Mouse (Mus musculus): Measurements from ENCODE around the gene Pak6. TPM values are rescaled to one million over a fixed set of nuclear protein-coding genes. Genes with fewer than 3 reads are reported as not detected.

The Pak6 gene
- polyA plus RNA-seq (2015; fragmentation: Nextera tagmentation; extraction: Ambion mirVana) = 0.65 and 1.0 TPM in 2 replicates

DNA sequence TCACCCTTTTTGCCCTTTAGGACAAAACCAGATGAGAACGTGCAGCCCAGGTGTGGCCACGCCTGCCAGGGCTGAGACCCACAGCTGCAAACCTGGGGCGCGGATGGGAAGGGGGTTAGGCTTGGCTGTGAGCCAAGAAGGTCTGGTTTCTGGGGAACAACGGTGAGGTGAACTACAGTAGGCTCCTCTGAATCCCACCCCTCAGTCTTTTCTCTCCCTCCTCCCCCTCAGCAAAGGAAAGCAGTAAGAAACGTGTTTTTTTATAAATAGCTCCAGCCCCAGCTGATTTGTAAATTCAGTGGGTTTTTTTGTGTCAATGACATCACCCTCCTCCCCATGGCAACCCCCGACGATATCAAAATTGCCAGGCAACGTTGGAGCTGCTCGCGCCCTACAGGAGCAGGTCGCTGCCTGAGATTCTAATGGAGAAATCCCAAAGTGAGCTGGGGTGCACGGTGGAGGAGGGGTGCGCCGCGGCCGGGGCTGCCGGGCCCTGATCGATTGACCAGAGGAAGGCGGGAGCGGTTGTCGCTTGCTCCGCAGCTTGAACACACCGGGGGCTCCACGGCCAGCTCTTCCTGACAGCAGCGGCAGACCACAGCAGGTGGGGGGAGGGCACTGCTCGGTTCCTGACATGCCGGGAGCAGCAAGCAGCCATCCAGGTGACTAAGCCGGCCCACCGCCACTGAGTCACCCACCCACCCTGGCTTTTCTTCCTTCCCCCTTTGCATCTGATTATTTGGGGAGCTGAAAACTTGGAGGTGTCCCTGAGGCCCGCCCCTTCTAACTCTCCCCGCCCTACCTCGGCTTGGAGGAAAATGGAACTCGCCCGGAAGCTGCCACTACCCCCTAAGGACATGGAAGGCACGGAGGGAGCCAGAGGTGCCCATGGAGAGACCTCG is at the start of gene Pak6:
Gene Pak6, plus strand, starts transcription at position 402 of the 902 bp plus-strand sequence.
- no peaks in the 10 kb centered on the region for H3K27me3 ChIP-seq
- ATAC-seq (ENCODE audit: low read depth) = no peak
- H3K27ac ChIP-seq = peak within 1 kb of the TSS; percentile 99
- peak; percentile 45 for DNase-seq
- H3K4me3 ChIP-seq (replicated peaks) = peak within 1 kb of the TSS; percentile 67
- WGBS (ENCODE audit: insufficient replicate concordance) = 3% methylated on average over 37 of the region's 37 CpGs
- no peaks in the 10 kb centered on the region for H3K36me3 ChIP-seq
- peaks cover 89% of the 10 kb centered on the region for H3K4me1 ChIP-seq (replicated peaks)
- peak within 1 kb of the TSS; percentile 97 for H3K4me2 ChIP-seq
- H3K9me3 ChIP-seq (replicated peaks) = no peaks in the 10 kb centered on the region
- H3K9ac ChIP-seq = peak within 1 kb of the TSS; percentile 78

DNA sequence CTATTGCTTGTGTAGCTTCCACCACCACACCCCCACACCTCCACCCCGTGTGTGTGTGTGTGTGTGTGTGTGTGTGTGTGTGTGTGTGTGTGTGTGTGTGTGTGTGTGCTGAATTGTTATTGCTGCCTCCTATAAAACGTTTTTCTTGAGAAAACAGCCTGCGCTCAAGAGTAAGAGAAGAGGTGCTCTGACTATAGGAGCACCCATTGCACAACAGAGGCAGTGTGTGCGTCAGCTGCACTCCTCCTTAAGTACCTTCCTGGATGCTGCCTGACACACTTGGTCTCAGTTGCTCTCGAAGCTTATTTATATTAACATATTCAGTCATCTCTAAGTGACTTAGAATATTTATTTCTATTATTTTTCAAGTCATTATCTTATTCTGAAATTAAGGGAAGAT is 45.1 kb upstream of the Pak6 start:
- DNase-seq (no peak), ATAC-seq (ENCODE audit: low read depth) (no peak)
- Histone ChIP-seq H3K9me3 (replicated peaks) (no peaks in the 10 kb centered on the region), H3K27ac (no peak overlapping the region), H3K4me2 (no peak overlapping the region), H3K27me3 (no peaks in the 10 kb centered on the region), H3K4me1 (replicated peaks) (no peaks in the 10 kb centered on the region), H3K36me3 (peaks cover 99% of the 10 kb centered on the region), H3K4me3 (replicated peaks) (no peak overlapping the region), H3K9ac (no peak overlapping the region)
- WGBS (ENCODE audit: insufficient replicate concordance) = 86% methylated on average over 4 of the region's 5 CpGs

DNA sequence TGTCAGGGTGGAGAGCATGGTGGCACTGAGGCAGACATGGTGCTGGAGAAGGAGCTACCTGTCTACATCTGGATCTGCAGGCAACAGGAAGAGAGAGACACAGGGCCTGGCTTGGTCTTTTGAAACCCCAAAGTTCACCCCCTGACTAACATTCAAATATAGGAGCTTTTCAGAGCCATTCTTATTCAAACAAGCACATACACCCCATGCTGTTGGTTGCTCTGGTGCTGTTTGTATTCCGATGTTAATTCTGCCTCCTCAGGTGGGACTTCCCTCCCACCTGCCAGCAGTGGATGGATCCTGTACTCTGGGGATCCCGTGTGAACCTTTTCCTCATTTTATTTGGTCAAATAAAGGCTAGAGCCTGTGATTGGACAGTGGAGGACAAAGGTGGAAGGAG is 43.0 kb upstream of the Pak6 start:
- peaks cover 95% of the 10 kb centered on the region for H3K36me3 ChIP-seq
- H3K27me3 ChIP-seq = no peaks in the 10 kb centered on the region
- no peak overlapping the region for H3K9ac ChIP-seq
- H3K27ac ChIP-seq = no peak overlapping the region
- H3K4me1 ChIP-seq (replicated peaks) = no peaks in the 10 kb centered on the region
- no peak overlapping the region for H3K4me2 ChIP-seq
- WGBS (ENCODE audit: insufficient replicate concordance) = 85% methylated on average over 2 of the region's 2 CpGs
- H3K4me3 ChIP-seq (replicated peaks) = no peak overlapping the region
- ATAC-seq (ENCODE audit: low read depth) = no peak
- no peaks in the 10 kb centered on the region for H3K9me3 ChIP-seq (replicated peaks)
- no peak for DNase-seq

- H3K4me1 ChIP-seq (replicated peaks) = no peaks in the 10 kb centered on the region
- no peak overlapping the region for H3K27ac ChIP-seq
- H3K36me3 ChIP-seq = peaks cover 94% of the 10 kb centered on the region
- DNase-seq = no peak
- no peaks in the 10 kb centered on the region for H3K27me3 ChIP-seq
- H3K9ac ChIP-seq = no peak overlapping the region
- no peak overlapping the region for H3K4me2 ChIP-seq
- ATAC-seq (ENCODE audit: low read depth) = no peak
- H3K4me3 ChIP-seq (replicated peaks) = no peak overlapping the region
- no peaks in the 10 kb centered on the region for H3K9me3 ChIP-seq (replicated peaks)
- 79% methylated on average over 8 of the region's 8 CpGs for WGBS (ENCODE audit: insufficient replicate concordance)
Measured at GRCm38 (mm10) chr2:118620608-118621007, 42.5 kb upstream of the Pak6 start.

DNA sequence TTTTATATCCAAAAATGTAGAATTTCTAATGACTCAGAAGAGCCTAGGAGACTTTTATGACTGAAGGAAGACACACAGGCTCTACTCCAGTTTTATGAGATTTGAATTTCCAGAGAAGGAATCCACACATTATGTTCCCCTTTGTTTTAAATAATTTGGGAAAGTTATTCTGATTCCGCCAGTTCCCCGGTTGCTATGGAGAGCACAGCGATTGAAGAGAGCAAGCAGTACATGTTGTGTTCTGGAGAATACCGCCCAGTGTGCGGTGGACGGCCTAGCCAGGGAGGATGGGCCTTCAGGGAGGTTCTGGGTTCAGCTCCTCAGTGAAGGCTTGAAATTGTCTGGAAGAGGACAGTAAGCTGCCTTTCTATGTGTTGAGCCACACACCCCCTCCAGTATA is 33.8 kb upstream of the Pak6 start:
- Histone ChIP-seq H3K4me3 (replicated peaks) (no peak overlapping the region), H3K36me3 (peaks cover 94% of the 10 kb centered on the region), H3K27ac (no peak overlapping the region), H3K4me1 (replicated peaks) (no peaks in the 10 kb centered on the region), H3K9ac (no peak overlapping the region), H3K4me2 (no peak overlapping the region), H3K9me3 (replicated peaks) (no peaks in the 10 kb centered on the region), H3K27me3 (no peaks in the 10 kb centered on the region)
- DNase-seq (no peak), ATAC-seq (ENCODE audit: low read depth) (no peak)
- WGBS (ENCODE audit: insufficient replicate concordance) = 93% methylated on average over 6 of the region's 6 CpGs

- no peak overlapping the region for H3K4me3 ChIP-seq (replicated peaks)
- no peak for DNase-seq
- WGBS (ENCODE audit: insufficient replicate concordance) = 75% methylated on average over 5 of the region's 5 CpGs
- no peaks in the 10 kb centered on the region for H3K4me1 ChIP-seq (replicated peaks)
- H3K9ac ChIP-seq = no peak overlapping the region
- ATAC-seq (ENCODE audit: low read depth) = no peak
- H3K27me3 ChIP-seq = no peaks in the 10 kb centered on the region
- H3K9me3 ChIP-seq (replicated peaks) = no peaks in the 10 kb centered on the region
- no peak overlapping the region for H3K4me2 ChIP-seq
- peaks cover 99% of the 10 kb centered on the region for H3K36me3 ChIP-seq
- H3K27ac ChIP-seq = no peak overlapping the region
Measured at GRCm38 (mm10) chr2:118633441-118633840, 29.7 kb upstream of the Pak6 start.

- H3K27ac ChIP-seq = no peak overlapping the region
Measured at GRCm38 (mm10) chr2:118637258-118637657, 25.8 kb upstream of the Pak6 start.

GRCm38 (mm10) chr2:118637888-118638526 is 25.1 kb upstream of the Pak6 start:
- 29% methylated on average over 8 of the region's 8 CpGs for WGBS (ENCODE audit: insufficient replicate concordance)
- ATAC-seq (ENCODE audit: low read depth) (peak; percentile 48), DNase-seq (peak; percentile 53)
- H3K36me3 ChIP-seq = peaks cover 99% of the 10 kb centered on the region
- H3K4me1 ChIP-seq (replicated peaks) = no peaks in the 10 kb centered on the region
- no peak overlapping the region for H3K9ac ChIP-seq
- no peaks in the 10 kb centered on the region for H3K27me3 ChIP-seq
- no peak overlapping the region for H3K4me2 ChIP-seq
- H3K4me3 ChIP-seq (replicated peaks) = no peak overlapping the region
- H3K9me3 ChIP-seq (replicated peaks) = no peaks in the 10 kb centered on the region
- H3K27ac ChIP-seq = no peak overlapping the region

More at GRCm38 (mm10) chr2:118637258-118637657, 25.8 kb upstream of the Pak6 start:
- ATAC-seq (ENCODE audit: low read depth) (no peak), DNase-seq (no peak)
- H3K4me1 ChIP-seq (replicated peaks) = no peaks in the 10 kb centered on the region
- no peak overlapping the region for H3K4me2 ChIP-seq
- WGBS (ENCODE audit: insufficient replicate concordance) = 86% methylated on average over 5 of the region's 5 CpGs
- H3K9me3 ChIP-seq (replicated peaks) = no peaks in the 10 kb centered on the region
- no peak overlapping the region for H3K4me3 ChIP-seq (replicated peaks)
- H3K27me3 ChIP-seq = no peaks in the 10 kb centered on the region
- H3K36me3 ChIP-seq = peaks cover 99% of the 10 kb centered on the region
- no peak overlapping the region for H3K9ac ChIP-seq

DNA sequence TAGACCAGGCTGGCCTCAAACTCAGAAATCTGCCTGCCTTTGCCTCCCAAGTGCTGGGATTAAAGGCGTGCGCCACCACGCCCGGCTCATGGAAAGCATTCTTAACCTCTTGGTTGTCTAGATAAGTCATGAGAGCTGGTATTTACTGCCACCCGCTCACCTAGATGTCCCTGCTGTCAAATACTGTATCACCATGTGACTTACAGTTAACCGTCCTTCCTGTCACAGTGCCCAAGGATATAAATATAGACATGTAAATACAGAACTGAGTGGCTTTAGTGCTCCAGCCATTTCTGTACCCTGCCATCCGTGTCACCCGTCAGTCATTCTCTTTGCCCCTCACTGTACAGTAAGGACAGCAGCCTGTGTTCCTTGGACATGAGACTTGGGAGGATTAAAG is 24.4 kb upstream of the Pak6 start:
- Histone ChIP-seq H3K27me3 (no peaks in the 10 kb centered on the region), H3K9me3 (replicated peaks) (no peaks in the 10 kb centered on the region), H3K9ac (no peak overlapping the region), H3K4me3 (replicated peaks) (no peak overlapping the region), H3K4me1 (replicated peaks) (no peaks in the 10 kb centered on the region), H3K4me2 (no peak overlapping the region), H3K27ac (no peak overlapping the region), H3K36me3 (peaks cover 99% of the 10 kb centered on the region)
- 83% methylated on average over 8 of the region's 8 CpGs for WGBS (ENCODE audit: insufficient replicate concordance)
- DNase-seq (no peak), ATAC-seq (ENCODE audit: low read depth) (no peak)

DNA sequence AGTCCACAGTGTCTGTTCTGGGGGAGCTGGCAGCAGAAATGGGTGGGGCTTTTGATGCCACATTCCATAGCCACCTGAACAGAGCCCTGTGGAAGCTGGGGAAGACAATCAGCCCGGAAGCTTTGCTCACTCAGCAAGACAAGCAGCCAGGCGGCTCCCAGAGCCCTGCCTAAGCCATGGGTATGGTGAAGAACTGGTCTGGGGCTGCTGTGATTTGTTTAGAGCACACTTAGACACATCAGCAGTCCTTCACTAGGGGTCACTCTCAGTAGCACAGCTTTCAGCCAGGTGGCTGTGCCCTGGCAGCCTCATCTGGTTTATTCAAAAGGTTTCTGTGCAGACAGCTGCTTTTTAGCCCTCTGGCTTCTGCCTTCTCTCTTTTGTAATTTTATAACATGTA is 22.0 kb upstream of the Pak6 start:
- H3K9ac ChIP-seq = no peak overlapping the region
- H3K36me3 ChIP-seq = peaks cover 96% of the 10 kb centered on the region
- no peak overlapping the region for H3K4me3 ChIP-seq (replicated peaks)
- no peak for DNase-seq
- no peak for ATAC-seq (ENCODE audit: low read depth)
- WGBS (ENCODE audit: insufficient replicate concordance) = 68% methylated on average over 2 of the region's 2 CpGs
- H3K27me3 ChIP-seq = no peaks in the 10 kb centered on the region
- no peak overlapping the region for H3K4me2 ChIP-seq
- no peaks in the 10 kb centered on the region for H3K9me3 ChIP-seq (replicated peaks)
- no peak overlapping the region for H3K27ac ChIP-seq
- no peaks in the 10 kb centered on the region for H3K4me1 ChIP-seq (replicated peaks)

DNA sequence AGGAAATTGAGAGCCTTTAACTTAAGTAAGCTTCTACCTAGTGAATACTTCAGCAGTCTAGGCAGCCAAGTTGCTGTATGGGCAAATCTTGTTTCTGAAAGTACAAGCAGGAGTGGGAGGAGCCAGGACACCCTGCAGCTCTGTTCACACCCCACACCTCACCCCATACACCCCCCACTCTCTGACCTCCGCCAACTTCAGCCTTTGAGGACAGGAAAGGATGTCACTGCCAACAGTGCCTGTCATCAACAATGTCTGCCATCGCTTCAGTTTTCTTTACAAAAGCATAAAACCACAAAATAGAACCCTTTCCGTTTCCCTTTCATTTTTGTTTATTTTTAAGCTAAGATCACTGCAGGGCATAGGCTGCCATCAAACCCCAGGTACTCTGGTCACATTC is 20.7 kb upstream of the Pak6 start:
- Histone ChIP-seq H3K27me3 (no peaks in the 10 kb centered on the region), H3K4me2 (no peak overlapping the region), H3K27ac (no peak overlapping the region; the same call in 1 of the 2 replicates), H3K4me1 (replicated peaks) (no peaks in the 10 kb centered on the region), H3K9me3 (replicated peaks) (no peaks in the 10 kb centered on the region), H3K4me3 (replicated peaks) (no peak overlapping the region), H3K9ac (no peak overlapping the region), H3K36me3 (peaks cover 93% of the 10 kb centered on the region)
- DNase-seq = no peak
- 85% methylated on average over 3 of the region's 3 CpGs for WGBS (ENCODE audit: insufficient replicate concordance)
- ATAC-seq (ENCODE audit: low read depth) = no peak
